Mouse (Mus musculus) urinary bladder, postnatal 10 days (tissue): Measurements from ENCODE around the gene St3gal5.
"Not testable (repeated sequence)": the region's sequence is repeated elsewhere in the genome, so short reads cannot be mapped to it uniquely, and the experiment has no call there.

Source experiments
- DNase-seq: peaks from one replicate; pipeline ENCODE4 v3.0.0; 2022; ENCODE audit warnings: low spot score

The St3gal5 gene

DNA sequence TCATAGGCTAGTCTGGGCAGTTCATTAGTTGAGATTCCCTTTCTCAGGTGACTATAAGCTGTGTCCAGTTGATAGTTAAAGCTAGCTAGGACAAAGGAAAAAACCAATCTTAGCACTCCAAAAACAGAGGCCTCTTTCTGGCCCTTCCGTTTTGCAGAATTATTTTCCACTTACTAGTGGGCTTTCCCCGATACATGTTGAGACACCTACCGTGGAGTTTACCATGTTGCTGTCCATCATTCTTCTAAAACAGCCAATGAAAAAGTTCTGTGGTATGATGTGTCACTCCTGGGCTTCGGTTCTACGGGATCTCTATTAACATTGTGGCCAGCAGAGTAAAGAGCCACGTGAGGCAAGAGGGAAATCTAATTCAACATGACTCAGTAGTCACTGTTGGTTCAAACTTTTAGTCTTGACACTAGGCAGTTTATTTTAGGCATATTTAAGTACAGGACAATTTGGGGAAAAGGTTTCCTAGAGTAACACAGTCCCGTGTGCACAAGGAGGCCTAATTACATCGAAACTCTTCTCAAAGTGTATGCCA is 35.4 kb downstream of the St3gal5 start:
- DNase-seq = no peak

DNA sequence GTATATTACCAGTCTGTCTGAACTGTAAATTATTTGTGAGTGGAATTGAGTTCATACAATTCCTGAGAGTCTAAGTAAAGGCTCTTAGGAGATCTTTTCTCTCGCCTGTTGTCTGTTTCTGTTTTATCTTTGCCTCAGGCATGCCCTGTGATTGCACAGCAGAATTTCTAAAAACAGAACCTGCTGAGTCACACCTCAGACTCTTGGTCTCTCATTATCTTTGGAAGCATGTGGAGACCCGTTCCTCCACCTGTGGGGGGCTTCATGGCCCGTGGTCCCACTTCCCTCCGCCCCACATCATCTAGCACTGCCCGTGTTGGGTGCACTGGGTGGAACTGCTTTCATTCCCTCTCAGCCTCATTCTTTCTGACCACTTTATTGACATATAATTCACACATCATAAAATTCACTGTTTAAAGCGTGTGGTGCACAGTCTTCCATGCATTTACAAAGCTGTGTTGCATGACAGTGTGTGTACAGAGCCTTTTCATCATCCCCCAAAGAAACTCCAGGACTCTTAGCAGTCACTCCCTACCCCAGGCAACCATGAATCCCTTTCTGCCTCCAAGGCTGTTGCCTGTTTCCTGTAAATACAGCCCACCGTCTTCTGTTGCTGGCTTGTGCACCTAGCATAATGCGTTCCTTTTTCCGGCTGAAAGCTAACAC is 37.6 kb downstream of the St3gal5 start:
- DNase-seq = no peak

DNA sequence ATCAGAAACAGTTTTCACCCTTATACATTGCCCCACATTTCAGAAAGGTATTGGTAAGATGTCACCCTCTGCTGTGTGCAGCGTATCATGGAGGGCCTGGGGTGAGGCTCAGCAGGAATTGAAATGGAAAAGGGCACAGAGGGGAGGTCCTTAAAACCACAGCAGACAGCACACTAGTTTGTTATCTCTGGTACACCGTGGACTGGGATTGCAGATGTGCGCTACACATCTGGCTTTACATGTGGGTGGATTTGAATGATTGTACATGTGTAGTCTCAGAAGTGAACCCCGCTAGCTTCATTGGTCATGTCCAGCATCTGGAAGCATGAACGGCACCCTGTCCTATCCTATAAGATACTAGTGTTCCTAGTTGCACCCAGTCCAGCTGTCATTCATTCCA is 38.6 kb downstream of the St3gal5 start:
- no peak for DNase-seq

DNA sequence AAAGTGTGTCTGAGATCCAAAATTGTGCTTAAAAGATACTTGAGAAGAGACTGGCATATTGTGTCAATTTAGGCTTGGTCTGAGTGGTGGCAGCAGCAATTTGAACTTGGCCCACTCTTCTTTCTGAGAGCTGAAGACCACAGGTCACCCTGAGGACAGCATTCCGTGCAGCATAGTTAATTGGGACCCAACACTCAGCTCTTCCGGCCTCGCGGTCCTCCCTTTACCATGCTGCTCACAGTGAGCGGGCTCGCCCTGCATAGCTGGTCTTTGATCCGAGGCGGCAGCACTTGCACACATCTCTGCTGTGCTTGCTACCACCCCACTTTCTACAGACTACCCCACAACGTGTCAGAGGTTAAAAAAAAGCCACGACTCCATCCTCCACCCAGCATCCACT is 39.2 kb downstream of the St3gal5 start:
- DNase-seq = no peak

DNA sequence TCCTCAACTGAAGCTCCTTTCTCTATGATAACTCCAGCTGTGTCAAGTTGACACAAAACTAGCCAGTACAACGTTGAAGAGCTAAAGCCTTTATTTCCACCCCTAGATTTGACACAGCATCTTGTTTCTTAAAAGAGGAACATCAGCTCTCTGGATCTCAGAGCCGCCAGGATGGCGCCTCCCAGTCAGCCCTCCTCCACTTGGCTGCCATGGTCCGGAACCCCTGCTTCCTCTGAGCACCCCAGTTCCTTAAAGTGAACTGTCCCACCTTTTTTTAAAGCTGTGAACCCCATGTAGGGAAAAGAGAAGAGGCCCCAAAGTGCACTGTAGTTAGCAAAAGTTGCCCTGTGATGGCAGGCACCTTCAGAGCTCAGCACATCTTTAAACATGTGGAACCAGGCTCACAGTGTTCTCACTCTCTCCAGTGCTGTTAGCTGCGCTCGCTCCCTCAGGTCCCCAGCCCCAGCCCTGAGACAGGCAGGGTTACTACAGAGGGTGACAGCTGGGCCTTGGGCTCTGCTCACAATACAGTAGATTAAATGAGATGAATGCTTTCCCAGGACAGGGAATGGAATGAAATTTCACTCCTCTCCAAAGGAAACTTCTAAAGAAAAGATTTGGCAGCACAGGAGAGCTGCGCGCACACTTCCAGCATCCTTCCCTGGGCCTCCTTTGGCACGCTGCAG is 42.3 kb downstream of the St3gal5 start:
- DNase-seq = no peak

DNA sequence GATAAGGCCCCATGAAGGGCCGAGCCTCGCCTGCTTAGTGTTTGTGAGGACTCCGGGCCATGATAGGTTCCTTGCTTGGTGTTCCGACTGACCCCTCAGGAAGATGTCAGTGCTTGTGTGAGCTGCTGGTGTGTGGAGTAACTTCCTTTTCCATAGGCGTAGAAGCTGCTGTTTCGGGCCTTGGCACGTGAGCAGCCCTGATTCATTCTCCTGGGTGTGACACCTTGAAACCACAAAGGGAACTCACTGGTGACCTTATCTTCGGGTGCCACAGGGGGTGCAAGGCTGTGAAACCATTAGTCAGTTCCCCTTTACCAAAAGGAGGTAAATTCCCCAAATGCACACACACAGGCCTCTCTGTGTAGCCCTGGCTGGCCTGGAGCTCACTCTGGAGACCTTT is 43.0 kb downstream of the St3gal5 start:
- no peak for DNase-seq

DNA sequence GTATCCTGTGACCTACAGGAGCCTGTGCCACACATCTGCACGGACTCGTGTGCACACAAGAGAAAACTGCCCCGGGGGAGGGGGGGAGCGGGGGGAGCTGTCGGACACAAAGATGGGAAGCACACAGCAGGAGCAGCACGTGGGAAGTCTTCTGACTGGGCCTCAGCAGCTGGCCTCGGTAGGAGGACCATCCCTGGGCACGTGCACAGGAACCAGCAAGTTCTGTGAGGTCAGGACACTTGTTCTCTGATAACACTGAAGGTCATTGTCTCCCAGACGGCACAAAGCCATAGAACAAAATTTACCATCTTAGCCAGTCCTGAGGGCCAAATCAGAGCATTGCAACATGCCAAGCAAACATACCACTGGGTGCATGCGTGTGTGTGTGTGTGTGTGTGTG is 43.8 kb downstream of the St3gal5 start:
- no peak for DNase-seq

DNA sequence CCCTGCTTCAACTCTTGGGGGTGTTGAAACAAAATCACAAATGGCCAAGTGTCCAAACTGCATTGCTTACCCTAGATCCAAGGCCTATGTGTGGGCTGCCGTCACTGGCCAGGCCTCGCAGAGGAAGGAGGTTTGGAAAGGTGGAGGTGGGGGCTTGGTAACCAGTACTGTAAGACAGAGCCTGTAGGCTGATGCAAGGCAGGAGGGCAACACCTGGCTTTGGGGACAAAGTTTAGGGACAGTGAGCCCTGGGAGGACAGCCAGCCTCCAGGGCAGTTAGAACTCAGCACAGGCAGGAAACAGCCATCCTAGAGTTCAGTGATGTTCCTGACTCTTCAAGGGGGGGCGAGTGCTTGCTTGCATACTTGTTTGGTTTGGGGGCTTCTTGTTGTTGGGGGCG is 45.2 kb downstream of the St3gal5 start:
- DNase-seq = no peak

DNA sequence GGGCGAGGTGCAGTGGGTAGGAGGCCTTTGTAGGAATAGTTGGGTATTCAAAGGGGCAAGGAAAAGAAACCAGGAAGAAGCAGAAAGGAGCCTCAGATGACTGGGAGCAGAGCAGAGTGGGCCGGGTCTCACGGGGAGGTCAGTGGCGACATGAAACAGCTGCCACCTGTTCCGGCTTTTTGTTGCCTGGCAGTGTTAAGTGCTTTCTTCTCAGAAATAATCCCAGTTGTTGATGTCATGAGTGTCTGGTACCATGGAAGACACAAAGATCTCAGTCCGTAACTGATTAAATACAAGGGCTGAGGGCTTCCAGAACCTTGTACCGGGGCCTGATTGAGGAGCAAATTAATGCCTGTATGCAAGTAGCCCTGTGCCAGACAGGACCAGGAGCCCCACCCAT is 47.0 kb downstream of the St3gal5 start:
- DNase-seq = no peak

DNA sequence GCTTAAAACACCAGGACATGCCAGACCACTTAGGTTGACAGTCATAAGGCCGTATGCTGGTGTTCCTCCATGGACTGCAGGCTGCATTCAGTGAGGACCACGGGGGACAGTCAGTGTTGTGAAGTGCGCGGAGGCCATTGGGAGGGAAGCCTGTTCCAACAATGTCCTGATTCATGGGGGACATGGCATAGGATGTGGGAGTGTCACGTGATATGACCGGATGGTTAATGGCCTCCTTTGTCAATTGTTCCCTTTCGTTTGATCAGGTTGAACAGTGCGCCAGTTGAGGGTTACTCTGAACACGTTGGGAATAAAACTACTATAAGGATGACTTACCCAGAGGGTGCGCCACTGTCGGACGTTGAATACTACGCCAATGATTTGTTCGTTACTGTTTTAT is 49.4 kb downstream of the St3gal5 start:
- DNase-seq = no peak

DNA sequence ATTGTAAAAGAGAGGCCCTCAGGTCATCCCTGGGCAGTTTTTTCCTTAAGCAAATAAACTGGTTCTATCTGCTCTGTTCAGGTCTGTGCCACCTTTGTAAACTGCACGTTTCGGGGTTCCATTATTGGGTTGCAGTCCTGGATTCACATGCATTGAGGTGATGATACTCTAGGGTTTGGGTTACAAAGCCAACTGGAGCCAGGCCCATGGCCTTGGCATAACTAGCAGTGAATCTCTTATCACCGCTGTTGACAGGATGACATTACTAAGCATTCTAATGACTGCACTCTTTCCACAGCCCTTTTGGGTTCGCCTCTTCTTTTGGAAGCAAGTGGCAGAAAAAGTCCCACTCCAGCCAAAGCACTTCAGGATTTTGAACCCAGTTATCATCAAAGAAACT is 51.3 kb downstream of the St3gal5 start:
- DNase-seq = no peak

DNA sequence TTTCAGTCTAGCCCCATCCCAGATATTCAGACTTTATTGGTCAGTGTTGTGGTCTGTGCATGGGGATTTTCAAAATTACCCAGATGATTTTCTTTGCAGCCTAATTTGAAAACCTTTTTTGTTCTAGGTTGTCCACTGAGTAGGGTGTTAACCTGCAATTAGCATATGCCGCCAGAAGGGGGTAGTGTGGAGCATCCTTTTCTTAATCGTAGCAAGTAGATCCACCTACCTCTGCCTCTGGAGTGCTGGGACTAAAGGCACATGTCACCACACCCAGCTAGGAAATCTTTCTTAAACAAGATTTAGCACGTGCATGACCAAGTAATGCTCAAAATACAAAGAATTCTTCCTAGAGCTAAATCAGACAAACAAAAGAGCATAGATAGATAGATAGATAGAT is 52.4 kb downstream of the St3gal5 start:
- DNase-seq = no peak

DNA sequence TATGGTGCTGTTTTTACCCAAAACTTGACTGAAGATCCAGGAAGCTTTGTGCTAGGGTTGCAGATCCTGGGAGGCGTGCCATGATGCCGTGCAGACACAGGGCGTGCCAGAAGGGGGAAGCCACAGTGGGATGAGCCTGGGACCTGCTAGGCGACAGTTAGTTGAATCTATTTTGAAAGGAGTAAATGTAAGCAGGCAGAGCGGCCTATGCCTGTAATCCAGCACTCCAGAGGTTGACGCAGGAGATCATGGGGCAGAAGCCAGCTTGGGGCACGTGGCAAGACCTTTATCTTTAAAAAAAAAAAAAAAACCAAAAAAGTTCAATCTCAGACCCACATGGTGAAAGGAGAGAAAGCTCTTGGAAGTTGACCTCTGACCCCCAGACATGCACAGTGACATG is 55.3 kb downstream of the St3gal5 start:
- DNase-seq = no peak

DNA sequence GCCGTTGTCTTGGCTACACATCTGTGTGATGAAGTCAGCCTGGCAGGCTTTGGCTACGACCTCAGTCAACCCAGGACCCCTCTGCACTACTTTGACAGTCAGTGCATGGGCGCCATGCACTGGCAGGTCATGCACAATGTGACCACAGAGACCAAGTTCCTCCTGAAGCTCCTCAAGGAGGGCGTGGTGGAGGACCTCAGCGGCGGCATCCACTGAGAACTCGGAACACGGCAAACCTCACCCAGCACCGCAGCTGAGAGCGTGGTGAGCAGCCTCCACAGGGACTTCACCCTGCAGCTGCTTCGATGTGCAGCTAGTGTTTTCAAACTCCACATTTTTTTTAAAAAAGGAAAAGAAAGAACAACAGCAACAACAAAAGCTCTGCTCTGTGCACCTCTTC is 56.1 kb downstream of the St3gal5 start:
- no peak for DNase-seq

DNA sequence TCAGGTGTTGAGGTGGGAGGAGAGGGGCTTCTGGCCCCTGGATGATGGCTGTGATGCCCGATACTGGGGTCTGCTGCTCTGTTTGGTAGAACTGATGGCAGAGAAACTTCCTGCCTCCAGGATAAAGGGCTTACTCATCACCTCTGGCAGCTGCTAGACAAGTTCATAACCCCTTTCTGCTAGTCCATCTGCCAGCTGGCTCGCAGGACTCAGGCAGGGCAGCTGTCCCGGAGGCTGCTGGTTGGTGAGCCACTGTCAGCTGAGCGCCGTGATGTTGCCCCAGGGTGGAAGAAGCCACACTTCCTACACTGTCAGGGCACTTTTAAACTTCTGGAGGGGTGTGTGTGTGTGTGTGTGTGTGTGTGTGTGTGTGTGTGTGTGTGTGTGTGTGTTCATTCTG is 56.6 kb downstream of the St3gal5 start:
- DNase-seq = not testable (repeated sequence)

DNA sequence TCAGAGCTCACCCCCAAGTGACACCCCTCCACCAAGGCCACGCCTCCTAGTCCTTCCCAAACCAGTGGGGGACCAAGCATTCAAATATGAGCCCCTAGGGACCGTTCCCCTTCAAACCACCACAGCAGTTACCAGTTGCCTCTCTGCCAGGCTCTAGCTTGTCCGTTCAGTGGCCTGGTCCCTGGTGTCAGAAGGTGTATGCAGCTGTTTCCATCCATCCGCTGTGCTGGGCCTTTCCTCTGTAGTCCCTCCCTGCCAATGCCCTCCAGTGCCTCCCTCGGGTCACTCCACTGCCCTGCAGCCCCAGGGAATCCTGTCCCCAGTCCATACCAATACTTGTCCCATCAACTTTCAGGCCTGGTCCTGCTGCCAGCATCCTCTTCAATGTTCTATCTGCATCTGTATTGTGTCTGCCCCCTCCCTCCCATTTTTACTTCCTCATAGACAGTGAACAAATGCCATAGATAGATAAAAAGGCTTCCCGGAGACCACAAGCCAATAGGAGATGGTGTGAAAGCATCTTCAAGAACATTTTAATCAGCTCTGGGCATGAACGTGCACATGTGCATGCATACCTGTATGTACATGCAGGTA is 57.6 kb downstream of the St3gal5 start:
- DNase-seq = no peak

DNA sequence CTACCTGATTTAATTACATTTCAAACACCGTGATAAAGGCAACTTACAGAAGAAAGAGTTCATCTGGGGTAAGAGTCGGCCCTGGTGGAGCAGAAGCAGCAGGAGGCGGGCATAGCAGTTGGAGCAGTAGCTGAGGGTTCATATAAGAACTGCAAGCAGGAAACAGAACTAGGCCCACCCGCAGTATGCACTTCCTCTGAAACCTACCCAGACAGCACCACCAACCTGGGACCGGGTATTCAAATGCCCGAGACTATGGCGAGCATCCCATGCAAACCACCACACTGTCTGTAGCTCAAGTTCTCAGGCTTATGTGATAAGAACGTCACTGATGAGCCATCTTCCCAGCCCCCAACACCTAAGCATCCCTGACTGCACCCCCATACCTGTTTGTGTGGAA is 58.3 kb downstream of the St3gal5 start:
- no peak for DNase-seq

DNA sequence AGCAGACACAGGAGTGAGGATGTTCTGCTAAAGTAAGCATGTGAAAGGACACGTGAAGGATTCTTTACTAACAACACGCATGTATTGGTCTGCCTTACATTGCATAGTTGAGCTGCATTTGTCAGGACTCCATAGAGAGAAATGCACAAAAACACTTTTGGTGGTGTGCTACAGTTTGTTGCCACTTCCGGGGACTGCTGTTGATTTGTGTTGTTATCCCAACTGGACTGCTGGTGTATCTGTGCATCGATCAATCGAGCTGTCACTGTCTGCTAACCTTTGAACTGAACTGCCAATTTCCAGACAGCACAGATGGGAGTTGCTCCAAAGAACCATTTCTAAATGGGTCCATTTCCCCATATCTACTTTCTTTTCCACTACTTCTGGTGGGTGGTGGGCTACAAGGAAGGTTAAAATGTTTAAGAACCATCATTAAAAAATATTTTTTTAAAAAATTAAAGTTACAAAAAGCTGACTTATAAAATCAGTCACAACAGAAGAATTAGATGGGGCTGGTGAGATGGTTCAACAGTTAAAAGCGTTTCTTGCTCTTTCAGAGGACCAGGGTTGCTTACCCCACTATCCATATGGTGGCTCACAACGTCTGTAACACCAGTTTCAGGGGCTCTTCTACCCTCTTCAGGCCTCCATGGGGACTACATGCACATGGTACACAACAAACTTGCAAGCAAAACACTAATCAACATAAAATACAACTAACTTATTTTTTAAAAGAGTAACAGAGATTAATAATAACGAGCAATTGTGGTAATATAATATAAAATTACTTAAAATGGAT is 61.8 kb downstream of the St3gal5 start:
- DNase-seq = no peak

DNA sequence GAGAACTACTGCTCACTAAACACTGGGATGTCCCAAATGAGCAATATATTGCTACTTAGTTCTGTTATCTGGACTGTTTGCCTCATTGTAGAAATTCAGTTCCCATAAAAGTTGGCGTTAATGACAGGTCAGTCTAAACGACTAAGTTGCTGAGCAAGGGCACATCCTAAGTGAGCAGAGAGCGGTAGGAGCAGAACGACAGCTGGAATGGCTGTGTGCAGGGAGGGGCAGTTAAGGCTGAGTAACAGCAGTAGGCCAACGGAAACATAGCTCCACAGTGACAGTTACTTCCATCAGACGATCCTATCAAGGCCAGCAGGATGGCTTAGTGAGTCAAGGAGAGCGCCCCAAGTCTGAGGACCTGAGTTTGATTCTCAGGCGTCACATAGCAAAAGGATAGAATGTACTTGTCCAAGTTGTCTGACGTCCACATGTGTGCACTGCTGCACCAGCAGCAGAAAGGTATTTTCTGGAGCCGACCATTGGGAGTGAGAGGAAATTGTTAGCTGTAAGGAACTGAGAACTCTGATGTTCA is 62.5 kb downstream of the St3gal5 start:
- no peak for DNase-seq

DNA sequence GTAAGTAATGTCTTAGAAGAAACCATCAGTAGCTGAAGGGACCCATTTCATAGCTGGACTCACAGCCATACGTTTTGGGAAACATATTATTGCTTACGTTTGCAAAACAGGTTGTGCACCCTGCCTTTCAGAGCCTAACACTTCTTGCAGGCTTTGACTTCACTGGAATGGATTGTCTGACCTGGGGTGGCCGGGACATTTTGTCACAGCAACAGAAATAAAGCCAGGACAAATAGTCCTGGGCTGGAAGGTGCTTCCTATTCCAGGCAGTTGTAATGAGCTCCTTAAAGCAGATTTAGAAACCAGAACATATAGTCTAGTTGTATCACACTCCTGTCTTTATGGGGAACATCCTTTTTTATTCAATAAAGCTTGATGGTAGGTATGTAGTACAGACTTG is 63.6 kb downstream of the St3gal5 start:
- no peak for DNase-seq

DNA sequence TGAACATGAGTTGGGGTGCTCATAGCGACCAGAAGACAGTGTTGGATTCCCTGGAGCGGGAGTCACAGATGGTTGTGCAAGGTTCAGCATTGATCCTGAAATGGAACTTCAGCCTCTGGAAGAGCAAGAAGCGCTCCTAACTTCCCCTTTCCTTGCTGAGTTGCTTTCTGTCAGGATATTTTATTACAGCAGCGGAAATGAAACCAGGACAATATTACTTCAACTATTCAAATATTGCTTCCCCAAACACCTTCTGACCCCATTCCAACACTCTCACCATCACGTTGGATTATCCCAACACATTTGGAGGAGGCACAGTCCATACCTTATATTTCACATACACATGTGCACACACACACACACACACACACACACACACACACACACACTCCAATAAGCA is 64.4 kb downstream of the St3gal5 start:
- no peak for DNase-seq

DNA sequence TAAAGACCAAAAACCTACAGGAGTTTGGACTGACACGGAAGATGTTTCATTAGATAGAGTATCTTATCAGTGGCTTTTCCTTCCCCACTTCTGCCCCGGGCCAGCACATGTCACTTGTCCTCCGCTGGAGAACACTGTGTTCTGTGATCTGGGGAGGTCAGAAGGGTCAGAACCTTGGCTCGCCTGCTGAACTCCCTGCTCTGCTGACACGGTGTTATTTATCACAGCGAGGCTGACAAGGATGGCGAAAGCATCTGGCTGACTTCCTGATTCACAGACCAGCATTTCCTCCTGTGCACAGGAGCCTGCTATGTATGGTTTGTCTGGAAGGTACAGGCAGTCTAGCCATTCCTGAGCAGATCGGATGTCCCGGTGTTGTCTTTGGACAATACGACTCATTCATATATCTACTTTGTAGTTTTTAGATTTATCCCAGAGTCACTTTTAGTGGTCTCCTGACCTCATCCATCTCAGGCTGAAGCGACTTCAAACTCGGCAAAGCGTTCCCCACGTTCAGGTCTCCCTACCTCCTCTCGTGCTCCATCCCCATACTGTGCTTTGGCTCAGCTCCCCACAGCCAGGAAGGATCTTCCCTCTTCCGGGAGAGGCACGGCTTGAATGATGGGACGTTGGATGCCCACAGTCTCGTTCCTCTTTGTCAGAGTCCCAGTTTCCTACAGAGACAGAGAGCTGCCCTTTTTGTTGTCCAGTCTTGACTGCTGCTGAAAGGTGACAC is 64.9 kb downstream of the St3gal5 start:
- DNase-seq = no peak
